Mouse (Mus musculus) neural tube, embryonic 11.5 days (tissue): ENCODE measurements at regions not wholly inside any gene's neighbourhood (a gene's known extent, or its start where the extent isn't known, plus 50 kb on each side); places are given as distances from the start of the nearest gene placed in this dataset.

Source experiments
- ATAC-seq: fragments of 200-750 bp; cut with Nextera tagmentation; 2 replicates; pipeline ENCODE4 v1.8.0; 2017; ENCODE audit warnings: moderate number of reproducible peaks, mild to moderate bottlenecking, moderate TSS enrichment, moderate library complexity; ENCODE audit not compliant: insufficient read depth, low FRiP score, low TSS enrichment
- DNase-seq: peaks from one replicate; pipeline ENCODE4 v3.0.0-alpha.2; 2015; ENCODE audit warnings: low spot score
- H3K27ac ChIP-seq: fragments of 300-500 bp; sonication (generic); 2 replicates; pipeline ENCODE4 v1.5.1; 2014; ENCODE audit warnings: low read depth, mild to moderate bottlenecking, low read length
- H3K27me3 ChIP-seq: fragments of 300-500 bp; sonication (generic); 2 replicates; pipeline ENCODE4 v1.6.1; 2014; ENCODE audit warnings: mild to moderate bottlenecking, low read length, mixed read lengths; ENCODE audit not compliant: control insufficient read depth, insufficient read depth
- H3K36me3 ChIP-seq: fragments of 300-500 bp; sonication (generic); 2 replicates; pipeline ENCODE4 v1.6.1; 2014; ENCODE audit warnings: mild to moderate bottlenecking, low read length, moderate library complexity, mixed read lengths; ENCODE audit not compliant: control insufficient read depth, insufficient read depth
- H3K4me1 ChIP-seq: fragments of 300-500 bp; sonication (generic); 2 replicates; pipeline ENCODE4 v1.6.1; 2014; ENCODE audit warnings: low read length, mixed read lengths; ENCODE audit not compliant: control insufficient read depth, insufficient read depth
- H3K4me2 ChIP-seq: fragments of 300-500 bp; sonication (generic); 2 replicates; pipeline ENCODE4 v1.6.1; 2014; ENCODE audit warnings: low read depth, mild to moderate bottlenecking, moderate library complexity
- H3K4me3 ChIP-seq: fragments of 300-500 bp; sonication (generic); 2 replicates; pipeline ENCODE4 v1.5.1; 2014; ENCODE audit warnings: low read depth, low read length
- H3K9ac ChIP-seq: fragments of 300-500 bp; sonication (generic); 2 replicates; pipeline ENCODE4 v1.6.1; 2014; ENCODE audit warnings: mild to moderate bottlenecking, low read length
- H3K9me3 ChIP-seq: fragments of 300-500 bp; sonication (generic); 2 replicates; pipeline ENCODE4 v1.6.1; 2016; ENCODE audit warnings: low read length; ENCODE audit not compliant: control insufficient read depth
- WGBS: fragments of 180-500 bp; shearing (Covaris S2); extraction: QIAGEN DNeasy Blood & Tissue Kit; methylation state at CpG from one replicate; pipeline ENCODE4 v1.1.7; 2014; 5-methylcytosine and 5-hydroxymethylcytosine counted together

- no peaks in the 10 kb centered on the region for H3K36me3 ChIP-seq
- ATAC-seq (no peak), DNase-seq (no peak)
- 88% methylated on average over 1 of the region's 1 CpGs for WGBS
- H3K4me1 ChIP-seq, result no peaks in the 10 kb centered on the region
- H3K4me2 ChIP-seq, result no peak overlapping the region
- H3K9me3 ChIP-seq, result no peaks in the 10 kb centered on the region
- no peak overlapping the region for H3K9ac ChIP-seq
- H3K4me3 ChIP-seq, result no peak overlapping the region
- no peak overlapping the region for H3K27ac ChIP-seq
- no peaks in the 10 kb centered on the region for H3K27me3 ChIP-seq
Measured at GRCm38 (mm10) chr9:60931290-60931689, 136.9 kb downstream of the Uaca start.

- Histone ChIP-seq H3K9me3 (no peaks in the 10 kb centered on the region), H3K4me2 (no peak overlapping the region), H3K4me3 (no peak overlapping the region), H3K27me3 (no peaks in the 10 kb centered on the region), H3K27ac (no peak overlapping the region), H3K4me1 (peaks cover 5% of the 10 kb centered on the region; the same call in 1 of the 2 replicates), H3K36me3 (no peaks in the 10 kb centered on the region), H3K9ac (no peak overlapping the region)
- 91% methylated on average over 9 of the region's 9 CpGs for WGBS
- no peak for DNase-seq
- ATAC-seq, result no peak
Measured at GRCm38 (mm10) chr9:60936937-60937336, 142.6 kb downstream of the Uaca start.

GRCm38 (mm10) chr9:60939858-60940804 lies 145.8 kb downstream of the Uaca start:
- Histone ChIP-seq H3K9ac (no peak overlapping the region), H3K27me3 (no peaks in the 10 kb centered on the region), H3K4me3 (no peak overlapping the region), H3K36me3 (no peaks in the 10 kb centered on the region), H3K4me1 (peaks cover 5% of the 10 kb centered on the region; the same call in 1 of the 2 replicates), H3K27ac (no peak overlapping the region), H3K4me2 (no peak overlapping the region), H3K9me3 (no peaks in the 10 kb centered on the region)
- peak; percentile 83 for ATAC-seq
- peak; percentile 92 for DNase-seq
- WGBS, result 24% methylated on average over 18 of the region's 18 CpGs

- no peak overlapping the region for H3K4me3 ChIP-seq
- H3K27ac ChIP-seq, result no peak overlapping the region
- H3K4me1 ChIP-seq, result peaks cover 7% of the 10 kb centered on the region; the same call in 1 of the 2 replicates
- H3K27me3 ChIP-seq, result no peaks in the 10 kb centered on the region
- no peak for DNase-seq
- ATAC-seq, result no peak
- no peak overlapping the region for H3K9ac ChIP-seq
- H3K36me3 ChIP-seq, result no peaks in the 10 kb centered on the region
- H3K9me3 ChIP-seq, result no peaks in the 10 kb centered on the region
- H3K4me2 ChIP-seq, result no peak overlapping the region
- WGBS, result 56% methylated on average over 15 of the region's 15 CpGs
Measured at GRCm38 (mm10) chr9:60947363-60947762, 153.0 kb downstream of the Uaca start.

GRCm38 (mm10) chr9:60948531-60949070 lies 154.3 kb downstream of the Uaca start:
- no peaks in the 10 kb centered on the region for H3K36me3 ChIP-seq
- H3K9me3 ChIP-seq, result no peaks in the 10 kb centered on the region
- DNase-seq (no peak), ATAC-seq (no peak)
- no peaks in the 10 kb centered on the region for H3K27me3 ChIP-seq
- no peak overlapping the region for H3K4me2 ChIP-seq
- peaks cover 7% of the 10 kb centered on the region; the same call in 1 of the 2 replicates for H3K4me1 ChIP-seq
- 39% methylated on average over 10 of the region's 10 CpGs for WGBS
- no peak overlapping the region for H3K27ac ChIP-seq
- no peak overlapping the region for H3K4me3 ChIP-seq
- H3K9ac ChIP-seq, result no peak overlapping the region

GRCm38 (mm10) chr9:60950161-60950560 lies 155.8 kb downstream of the Uaca start:
- DNase-seq (no peak), ATAC-seq (no peak)
- H3K4me3 ChIP-seq, result no peak overlapping the region
- 97% methylated on average over 5 of the region's 5 CpGs for WGBS
- no peak overlapping the region for H3K9ac ChIP-seq
- peaks cover 7% of the 10 kb centered on the region; the same call in 1 of the 2 replicates for H3K4me1 ChIP-seq
- H3K36me3 ChIP-seq, result no peaks in the 10 kb centered on the region
- no peaks in the 10 kb centered on the region for H3K9me3 ChIP-seq
- H3K27ac ChIP-seq, result no peak overlapping the region
- H3K27me3 ChIP-seq, result no peaks in the 10 kb centered on the region
- no peak overlapping the region for H3K4me2 ChIP-seq

- WGBS, result 24% methylated on average over 10 of the region's 10 CpGs
- ATAC-seq (no peak), DNase-seq (peak; percentile 61)
- no peaks in the 10 kb centered on the region for H3K9me3 ChIP-seq
- no peak overlapping the region for H3K9ac ChIP-seq
- H3K4me3 ChIP-seq, result no peak overlapping the region
- H3K36me3 ChIP-seq, result no peaks in the 10 kb centered on the region
- H3K27me3 ChIP-seq, result no peaks in the 10 kb centered on the region
- peaks cover 7% of the 10 kb centered on the region; the same call in 1 of the 2 replicates for H3K4me1 ChIP-seq
- no peak overlapping the region for H3K27ac ChIP-seq
- H3K4me2 ChIP-seq, result no peak overlapping the region
Measured at GRCm38 (mm10) chr9:60951071-60951561, 156.8 kb downstream of the Uaca start.

GRCm38 (mm10) chr9:60957438-60957837 lies 163.1 kb downstream of the Uaca start:
- H3K36me3 ChIP-seq, result no peaks in the 10 kb centered on the region
- ATAC-seq (no peak), DNase-seq (no peak)
- H3K27ac ChIP-seq, result no peak overlapping the region
- no peak overlapping the region for H3K4me3 ChIP-seq
- H3K4me1 ChIP-seq, result no peaks in the 10 kb centered on the region
- no peaks in the 10 kb centered on the region for H3K9me3 ChIP-seq
- no peak overlapping the region for H3K9ac ChIP-seq
- WGBS, result 54% methylated on average over 5 of the region's 5 CpGs
- H3K27me3 ChIP-seq, result no peaks in the 10 kb centered on the region
- H3K4me2 ChIP-seq, result no peak overlapping the region
